Mouse (Mus musculus): ENCODE results near the gene Prnp. TPM values are rescaled to one million over a fixed set of nuclear protein-coding genes. Genes with fewer than 3 reads are reported as not detected.
A peak's percentile ranks its signal among the peaks of the same experiment; 100 is the strongest.

Gene Prnp
- polyA plus RNA-seq, 1 experiment from 2014 or later = 63.8 TPM

DNA sequence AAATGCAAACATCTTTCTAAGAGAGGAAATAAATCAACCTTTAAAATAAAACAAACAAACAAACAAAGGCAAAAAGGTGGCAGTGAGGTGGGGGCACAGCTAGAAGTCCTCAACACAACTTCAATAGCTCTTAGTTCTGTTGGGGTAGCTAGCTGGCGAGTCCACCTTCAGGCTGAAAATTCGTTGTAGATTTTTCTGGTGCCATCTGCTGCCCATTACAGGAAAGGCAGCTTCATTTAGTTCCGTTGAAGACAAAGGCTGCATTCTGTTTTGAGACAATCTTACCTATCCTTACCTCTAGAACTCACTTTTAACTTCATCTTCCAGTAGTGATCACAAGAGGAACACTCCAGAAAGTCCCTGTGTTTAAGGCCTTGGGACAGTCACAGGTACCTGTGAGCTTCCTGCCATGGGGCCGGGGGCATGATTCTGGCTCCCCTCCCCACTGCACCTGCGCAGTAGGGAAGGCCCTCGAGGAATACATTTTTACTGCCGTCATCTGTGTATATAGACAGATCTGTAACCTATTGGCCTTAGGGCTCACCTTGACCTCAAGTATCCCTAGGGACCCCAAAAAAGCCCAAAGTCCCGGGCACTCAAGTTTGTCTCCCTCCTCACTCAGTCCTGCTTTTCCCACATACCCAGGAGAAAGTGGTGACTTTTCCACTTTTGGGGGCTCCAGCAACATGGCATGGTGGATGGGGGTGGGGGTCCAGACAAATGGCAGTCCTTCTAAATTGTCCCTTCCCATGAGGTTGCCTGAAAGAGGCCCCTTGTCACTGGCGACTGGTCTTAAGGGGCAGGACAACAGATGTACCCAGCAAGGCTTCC lies 40.3 kb downstream of the Prnp start:
- 50% methylated on average over 9 of the region's 9 CpGs for WGBS
- H3K4me1 ChIP-seq (replicated peaks; ENCODE audit: insufficient read depth, low read length) = peaks cover 15% of the 10 kb centered on the region
- ATAC-seq (replicated peaks; ENCODE audit: low FRiP score, low read depth) = no peak
- no peak overlapping the region for H3K4me2 ChIP-seq (ENCODE audit: low read length)
- H3K9me3 ChIP-seq (replicated peaks; ENCODE audit: low read length) = no peaks in the 10 kb centered on the region
- no peak overlapping the region for H3K9ac ChIP-seq (ENCODE audit: low read depth, low read length)
- DNase-seq (ENCODE audit: low spot score) = peak; percentile 74
- H3K27me3 ChIP-seq (ENCODE audit: insufficient read depth, low read length) = no peaks in the 10 kb centered on the region; the same call in 1 of the 2 replicates
- no peak overlapping the region for H3K4me3 ChIP-seq (replicated peaks; ENCODE audit: low read depth, low read length)
- H3K36me3 ChIP-seq (ENCODE audit: insufficient read depth, low read length) = no peaks in the 10 kb centered on the region
- peak; percentile 82 for TF ChIP-seq CTCF (IDR thresholded peaks at IDR 0.05; ENCODE audit: low read depth)
- no peak overlapping the region for H3K27ac ChIP-seq

DNA sequence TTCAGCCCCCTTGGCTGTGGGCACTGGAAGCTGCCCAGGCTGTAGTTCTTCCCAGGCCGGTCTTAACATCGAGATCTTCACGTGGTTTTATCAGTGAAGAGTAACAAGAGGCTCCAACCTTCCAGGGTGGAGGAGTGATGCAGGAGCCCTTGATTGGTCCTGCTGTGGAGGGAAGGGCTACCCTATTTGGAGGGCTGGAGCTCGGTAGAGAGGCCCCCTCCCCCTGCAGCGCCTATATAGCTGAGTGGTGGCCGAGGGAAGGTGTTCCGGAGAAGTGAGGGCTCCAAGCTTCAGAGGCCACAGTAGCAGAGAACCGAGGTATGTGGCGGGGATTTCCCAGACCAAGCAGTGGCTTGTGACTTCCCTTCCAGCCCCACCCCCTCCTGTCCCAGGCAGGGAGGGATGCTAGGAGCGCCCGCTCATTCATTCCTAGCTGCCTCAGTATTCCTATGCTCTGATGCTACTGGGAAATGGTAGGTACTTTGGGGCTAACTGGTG lies 40.9 kb downstream of the Prnp start, which contains the start of gene Prnd:
TSS of gene Prnd (plus strand) at position 264 of the 498 bp plus-strand sequence.
- ATAC-seq (replicated peaks; ENCODE audit: low FRiP score, low read depth) = peak; percentile 56
- H3K9me3 ChIP-seq (replicated peaks; ENCODE audit: low read length) = no peaks in the 10 kb centered on the region
- DNase-seq (ENCODE audit: low spot score) = peak; percentile 29
- 9% methylated on average over 11 of the region's 11 CpGs for WGBS
- H3K27me3 ChIP-seq (ENCODE audit: insufficient read depth, low read length) = no peaks in the 10 kb centered on the region; the same call in 1 of the 2 replicates
- no peak within 1 kb of the TSS for H3K4me3 ChIP-seq (replicated peaks; ENCODE audit: low read depth, low read length)
- no peak for TF ChIP-seq CTCF (IDR thresholded peaks at IDR 0.05; ENCODE audit: low read depth)
- H3K36me3 ChIP-seq (ENCODE audit: insufficient read depth, low read length) = no peaks in the 10 kb centered on the region
- no peak within 1 kb of the TSS for H3K4me2 ChIP-seq (ENCODE audit: low read length)
- peaks cover 17% of the 10 kb centered on the region for H3K4me1 ChIP-seq (replicated peaks; ENCODE audit: insufficient read depth, low read length)
- H3K27ac ChIP-seq = no peak within 1 kb of the TSS
- no peak within 1 kb of the TSS for H3K9ac ChIP-seq (ENCODE audit: low read depth, low read length)

DNA sequence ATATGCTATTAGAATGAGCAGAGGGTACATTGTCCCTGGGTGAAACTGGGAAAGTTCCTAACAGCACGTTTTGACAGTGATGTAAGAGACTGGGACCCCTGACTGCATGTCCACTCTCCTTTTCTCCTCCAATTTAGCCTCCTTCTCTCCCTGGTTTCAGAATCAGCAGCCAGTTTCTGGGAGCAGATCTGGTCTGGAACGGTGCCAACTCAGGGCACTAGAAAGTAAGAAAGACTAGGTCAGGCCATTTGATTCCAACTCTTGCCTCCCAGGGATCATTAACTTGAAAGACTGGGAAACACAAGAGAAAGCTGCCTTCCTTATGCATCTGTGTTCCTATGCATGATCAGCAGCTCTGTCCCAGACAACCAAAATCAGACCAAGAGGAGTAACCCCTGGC lies 42.7 kb downstream of the Prnp start:
- peak overlapping the region; percentile 53; the same call in 1 of the 2 replicates for H3K4me2 ChIP-seq (ENCODE audit: low read length)
- H3K9ac ChIP-seq (ENCODE audit: low read depth, low read length) = no peak overlapping the region
- 34% methylated on average over 2 of the region's 2 CpGs for WGBS
- H3K4me3 ChIP-seq (replicated peaks; ENCODE audit: low read depth, low read length) = no peak overlapping the region
- ATAC-seq (replicated peaks; ENCODE audit: low FRiP score, low read depth) (no peak), DNase-seq (ENCODE audit: low spot score) (peak; percentile 28)
- TF ChIP-seq CTCF (IDR thresholded peaks at IDR 0.05; ENCODE audit: low read depth) = no peak
- no peaks in the 10 kb centered on the region for H3K36me3 ChIP-seq (ENCODE audit: insufficient read depth, low read length)
- H3K27ac ChIP-seq = no peak overlapping the region
- no peaks in the 10 kb centered on the region for H3K9me3 ChIP-seq (replicated peaks; ENCODE audit: low read length)
- peaks cover 17% of the 10 kb centered on the region for H3K4me1 ChIP-seq (replicated peaks; ENCODE audit: insufficient read depth, low read length)
- H3K27me3 ChIP-seq (ENCODE audit: insufficient read depth, low read length) = no peaks in the 10 kb centered on the region; the same call in 1 of the 2 replicates

DNA sequence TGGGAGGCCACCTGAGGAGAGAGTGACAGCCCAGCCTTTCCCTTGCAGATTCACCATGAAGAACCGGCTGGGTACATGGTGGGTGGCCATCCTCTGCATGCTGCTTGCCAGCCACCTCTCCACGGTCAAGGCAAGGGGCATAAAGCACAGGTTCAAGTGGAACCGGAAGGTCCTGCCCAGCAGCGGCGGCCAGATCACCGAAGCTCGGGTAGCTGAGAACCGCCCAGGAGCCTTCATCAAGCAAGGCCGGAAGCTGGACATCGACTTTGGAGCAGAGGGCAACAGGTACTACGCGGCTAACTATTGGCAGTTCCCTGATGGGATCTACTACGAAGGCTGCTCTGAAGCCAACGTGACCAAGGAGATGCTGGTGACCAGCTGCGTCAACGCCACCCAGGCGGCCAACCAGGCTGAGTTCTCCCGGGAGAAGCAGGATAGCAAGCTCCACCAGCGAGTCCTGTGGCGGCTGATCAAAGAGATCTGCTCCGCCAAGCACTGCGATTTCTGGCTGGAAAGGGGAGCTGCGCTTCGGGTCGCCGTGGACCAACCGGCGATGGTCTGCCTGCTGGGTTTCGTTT lies 43.3 kb downstream of the Prnp start:
- H3K4me1 ChIP-seq (replicated peaks; ENCODE audit: insufficient read depth, low read length) = peaks cover 17% of the 10 kb centered on the region
- H3K9ac ChIP-seq (ENCODE audit: low read depth, low read length) = no peak overlapping the region
- ATAC-seq (replicated peaks; ENCODE audit: low FRiP score, low read depth) (peak; percentile 23; the same call in 1 of the 2 replicates), DNase-seq (ENCODE audit: low spot score) (peak; percentile 18)
- H3K27me3 ChIP-seq (ENCODE audit: insufficient read depth, low read length) = no peaks in the 10 kb centered on the region; the same call in 1 of the 2 replicates
- no peaks in the 10 kb centered on the region for H3K36me3 ChIP-seq (ENCODE audit: insufficient read depth, low read length)
- no peak overlapping the region for H3K27ac ChIP-seq
- WGBS = 10% methylated on average over 29 of the region's 29 CpGs
- H3K9me3 ChIP-seq (replicated peaks; ENCODE audit: low read length) = no peaks in the 10 kb centered on the region
- no peak overlapping the region for H3K4me3 ChIP-seq (replicated peaks; ENCODE audit: low read depth, low read length)
- H3K4me2 ChIP-seq (ENCODE audit: low read length) = peak overlapping the region; percentile 53
- TF ChIP-seq CTCF (IDR thresholded peaks at IDR 0.05; ENCODE audit: low read depth) = no peak

DNA sequence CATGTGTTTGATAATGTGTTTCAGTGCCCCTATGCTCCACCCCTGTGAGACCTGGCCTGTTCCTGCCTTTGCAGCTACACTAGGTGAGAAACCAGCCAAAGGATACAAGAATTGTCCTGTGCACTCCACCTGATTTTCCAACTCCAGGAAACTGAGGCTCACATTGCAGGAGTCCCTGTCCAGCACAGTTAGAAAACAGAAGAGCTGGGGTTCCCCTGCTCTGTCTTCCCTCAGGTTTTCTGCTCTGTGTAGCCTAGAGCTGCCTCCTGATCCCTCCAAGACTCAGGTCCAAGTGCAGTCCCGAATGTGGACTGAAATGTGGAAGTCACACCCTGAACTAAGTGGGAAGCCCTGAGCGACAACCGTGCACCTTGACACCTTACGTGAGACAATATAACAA lies 44.0 kb downstream of the Prnp start:
- Histone ChIP-seq H3K9me3 (replicated peaks; ENCODE audit: low read length) (no peaks in the 10 kb centered on the region), H3K4me3 (replicated peaks; ENCODE audit: low read depth, low read length) (no peak overlapping the region), H3K36me3 (ENCODE audit: insufficient read depth, low read length) (no peaks in the 10 kb centered on the region), H3K27me3 (ENCODE audit: insufficient read depth, low read length) (no peaks in the 10 kb centered on the region; the same call in 1 of the 2 replicates), H3K4me2 (ENCODE audit: low read length) (peak overlapping the region; percentile 53), H3K9ac (ENCODE audit: low read depth, low read length) (no peak overlapping the region), H3K27ac (no peak overlapping the region), H3K4me1 (replicated peaks; ENCODE audit: insufficient read depth, low read length) (peaks cover 17% of the 10 kb centered on the region)
- no peak for DNase-seq (ENCODE audit: low spot score)
- 86% methylated on average over 4 of the region's 4 CpGs for whole genome bisulfite sequencing
- ATAC-seq (replicated peaks; ENCODE audit: low FRiP score, low read depth) = no peak
- TF ChIP-seq CTCF (IDR thresholded peaks at IDR 0.05; ENCODE audit: low read depth) = no peak

DNA sequence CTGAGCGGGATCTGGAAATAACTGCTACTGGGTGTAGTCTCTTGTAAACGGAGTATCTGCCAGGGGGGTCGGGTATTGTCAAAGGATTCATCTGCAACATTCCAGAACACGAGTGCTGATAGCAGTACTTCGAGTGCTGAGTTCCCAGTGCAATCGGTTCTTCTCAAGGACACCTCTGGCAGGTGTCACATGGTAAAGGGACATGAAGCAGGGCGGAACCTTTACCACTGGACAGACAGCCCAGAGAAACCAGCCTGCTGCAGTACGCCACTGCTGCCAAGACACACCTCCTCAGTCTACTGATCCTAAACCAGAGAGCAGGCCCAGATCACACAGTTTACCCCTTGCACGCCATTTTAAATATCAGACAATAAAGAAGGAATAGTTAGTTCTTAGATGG lies 45.1 kb downstream of the Prnp start:
- TF ChIP-seq CTCF (IDR thresholded peaks at IDR 0.05; ENCODE audit: low read depth) = no peak
- no peak overlapping the region for H3K27ac ChIP-seq
- no peaks in the 10 kb centered on the region; the same call in 1 of the 2 replicates for H3K27me3 ChIP-seq (ENCODE audit: insufficient read depth, low read length)
- H3K4me1 ChIP-seq (replicated peaks; ENCODE audit: insufficient read depth, low read length) = peaks cover 17% of the 10 kb centered on the region
- H3K4me3 ChIP-seq (replicated peaks; ENCODE audit: low read depth, low read length) = peak overlapping the region; percentile 23; the same call in 1 of the 2 replicates
- H3K9me3 ChIP-seq (replicated peaks; ENCODE audit: low read length) = no peaks in the 10 kb centered on the region
- 65% methylated on average over 9 of the region's 9 CpGs for WGBS
- no peak overlapping the region for H3K9ac ChIP-seq (ENCODE audit: low read depth, low read length)
- no peaks in the 10 kb centered on the region for H3K36me3 ChIP-seq (ENCODE audit: insufficient read depth, low read length)
- ATAC-seq (replicated peaks; ENCODE audit: low FRiP score, low read depth) = no peak
- H3K4me2 ChIP-seq (ENCODE audit: low read length) = peak overlapping the region; percentile 54
- no peak for DNase-seq (ENCODE audit: low spot score)

Data from kidney, postnatal 0 days (tissue).